Mouse (Mus musculus): ENCODE results near the gene Slc38a1. TPM values are rescaled to one million over a fixed set of nuclear protein-coding genes. Genes with fewer than 3 reads are reported as not detected.

Slc38a1 gene
- polyA plus RNA-seq, 2 experiments = 50.4 to 57.7 TPM

GRCm38 (mm10) chr15:96536412-96536811 lies 106.3 kb downstream of the Slc38a1 start:
- ATAC-seq (ENCODE audit: low FRiP score, low read depth) = no peak
- H3K4me1 ChIP-seq (ENCODE audit: control insufficient read depth, insufficient read depth, low read length) = no peaks in the 10 kb centered on the region
- WGBS = 85% methylated on average over 7 of the region's 7 CpGs

GRCm38 (mm10) chr15:96527686-96528085 lies 115.0 kb downstream of the Slc38a1 start:
- WGBS = 25% methylated on average over 6 of the region's 6 CpGs
- no peak for DNase-seq (ENCODE audit: low spot score)

More at GRCm38 (mm10) chr15:96536412-96536811, 106.3 kb downstream of the Slc38a1 start:
- H3K9me3 ChIP-seq (ENCODE audit: control insufficient read depth, low read length) = no peaks in the 10 kb centered on the region
- H3K27me3 ChIP-seq (ENCODE audit: control insufficient read depth, insufficient read depth, low read length) = no peaks in the 10 kb centered on the region
- no peak overlapping the region for H3K9ac ChIP-seq (ENCODE audit: low read depth, low read length, severe bottlenecking)
- no peaks in the 10 kb centered on the region for H3K36me3 ChIP-seq (ENCODE audit: control insufficient read depth, insufficient read depth, low read length)
- peak; percentile 2 for DNase-seq (ENCODE audit: low spot score)
- no peak overlapping the region for H3K27ac ChIP-seq (replicated peaks; ENCODE audit: low read depth, low read length)
- TF ChIP-seq POLR2A (IDR thresholded peaks at IDR 0.05; ENCODE audit: borderline replicate concordance, extremely low read depth, insufficient read depth, insufficient read length) = no peak
- no peak overlapping the region for H3K4me3 ChIP-seq (replicated peaks; ENCODE audit: low read length)
- no peak overlapping the region for H3K4me2 ChIP-seq (replicated peaks; ENCODE audit: low read depth, low read length, severe bottlenecking)

GRCm38 (mm10) chr15:96524239-96524738 lies 118.4 kb downstream of the Slc38a1 start:
- Histone ChIP-seq H3K27me3 (ENCODE audit: control insufficient read depth, insufficient read depth, low read length) (no peaks in the 10 kb centered on the region), H3K27ac (replicated peaks; ENCODE audit: low read depth, low read length) (no peak overlapping the region), H3K4me2 (replicated peaks; ENCODE audit: low read depth, low read length, severe bottlenecking) (no peak overlapping the region), H3K36me3 (ENCODE audit: control insufficient read depth, insufficient read depth, low read length) (no peaks in the 10 kb centered on the region), H3K4me3 (replicated peaks; ENCODE audit: low read length) (no peak overlapping the region), H3K4me1 (ENCODE audit: control insufficient read depth, insufficient read depth, low read length) (no peaks in the 10 kb centered on the region), H3K9me3 (ENCODE audit: control insufficient read depth, low read length) (no peaks in the 10 kb centered on the region), H3K9ac (ENCODE audit: low read depth, low read length, severe bottlenecking) (no peak overlapping the region)
- 63% methylated on average over 9 of the region's 9 CpGs for WGBS
- ATAC-seq (ENCODE audit: low FRiP score, low read depth) = no peak
- no peak for TF ChIP-seq POLR2A (IDR thresholded peaks at IDR 0.05; ENCODE audit: borderline replicate concordance, extremely low read depth, insufficient read depth, insufficient read length)
- DNase-seq (ENCODE audit: low spot score) = no peak

More at GRCm38 (mm10) chr15:96527686-96528085, 115.0 kb downstream of the Slc38a1 start:
- ATAC-seq (ENCODE audit: low FRiP score, low read depth) = no peak
- no peak overlapping the region for H3K4me3 ChIP-seq (replicated peaks; ENCODE audit: low read length)
- H3K27ac ChIP-seq (replicated peaks; ENCODE audit: low read depth, low read length) = no peak overlapping the region
- H3K36me3 ChIP-seq (ENCODE audit: control insufficient read depth, insufficient read depth, low read length) = no peaks in the 10 kb centered on the region
- no peaks in the 10 kb centered on the region for H3K27me3 ChIP-seq (ENCODE audit: control insufficient read depth, insufficient read depth, low read length)
- H3K9me3 ChIP-seq (ENCODE audit: control insufficient read depth, low read length) = no peaks in the 10 kb centered on the region
- no peaks in the 10 kb centered on the region for H3K4me1 ChIP-seq (ENCODE audit: control insufficient read depth, insufficient read depth, low read length)
- H3K9ac ChIP-seq (ENCODE audit: low read depth, low read length, severe bottlenecking) = no peak overlapping the region
- no peak overlapping the region for H3K4me2 ChIP-seq (replicated peaks; ENCODE audit: low read depth, low read length, severe bottlenecking)
- no peak for TF ChIP-seq POLR2A (IDR thresholded peaks at IDR 0.05; ENCODE audit: borderline replicate concordance, extremely low read depth, insufficient read depth, insufficient read length)

Other genes with a start within 250 kb of the Slc38a1 start
- gene Scaf11, start 182.1 kb downstream of the Slc38a1 start, polyA plus RNA-seq (2012; rRNA removed) = 46.3 and 51.4 TPM in 2 replicates
- gene Scaf11, start 182.1 kb downstream of the Slc38a1 start, polyA plus RNA-seq (2014; fragmentation: Nextera tagmentation; extraction: Ambion mirVana) = 93.7 and 104 TPM in 2 replicates
- gene Slc38a2, start 56.8 kb upstream of the Slc38a1 start, polyA plus RNA-seq (2012; rRNA removed) = 116 and 137 TPM in 2 replicates
- gene Slc38a2, start 56.8 kb upstream of the Slc38a1 start, polyA plus RNA-seq (2014; fragmentation: Nextera tagmentation; extraction: Ambion mirVana) = 137 and 152 TPM in 2 replicates